Mouse (Mus musculus) adrenal gland, postnatal 10 days (tissue): ENCODE results near the gene Got1. TPM values are rescaled to one million over a fixed set of nuclear protein-coding genes. Genes with fewer than 3 reads are reported as not detected.
"Not testable (repeated sequence)": the region's sequence is repeated elsewhere in the genome, so short reads cannot be mapped to it uniquely, and the experiment has no call there.

Source experiments
- DNase-seq: peaks from one replicate; pipeline ENCODE4 v3.0.0; 2021; ENCODE audit warnings: mixed read lengths
- total RNA-seq, 2 experiments: library from RNA; stranded (reverse); gene quantifications; 2 replicates each; pipeline ENCODE4 v1.2.3; 2021

Gene Got1
- total RNA-seq, 2 experiments from 2014 or later, result 83.4 to 147 TPM

- DNase-seq, result peak; percentile 24
Measured at GRCm38 (mm10) chr19:43521996-43522395, 2.4 kb downstream of the Got1 start.

- no peak for DNase-seq
Measured at GRCm38 (mm10) chr19:43521362-43521761, 3.0 kb downstream of the Got1 start.

- DNase-seq, result no peak
Measured at GRCm38 (mm10) chr19:43520402-43520801, 4.0 kb downstream of the Got1 start.

- DNase-seq, result no peak
Measured at GRCm38 (mm10) chr19:43519226-43519625, 5.2 kb downstream of the Got1 start.

DNA sequence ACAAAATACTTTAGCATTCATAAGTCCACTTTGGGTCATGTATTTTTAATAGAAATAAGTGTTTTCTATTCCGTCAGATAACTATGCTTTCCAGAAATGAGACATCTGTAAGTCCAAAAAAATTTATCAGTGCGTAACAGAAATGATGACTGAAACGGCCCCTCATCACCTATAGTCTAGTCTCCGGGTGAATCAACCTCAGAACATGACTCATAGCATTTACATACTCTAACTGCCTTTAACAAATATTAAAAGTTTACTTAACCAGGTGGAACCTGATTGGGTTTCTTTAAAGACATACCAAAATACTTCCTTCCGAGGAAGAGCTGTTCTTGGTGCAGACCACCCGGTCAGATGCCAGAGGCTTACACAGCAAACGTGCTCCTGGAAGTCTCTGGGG is 6.1 kb downstream of the Got1 start:
- DNase-seq, result no peak

DNA sequence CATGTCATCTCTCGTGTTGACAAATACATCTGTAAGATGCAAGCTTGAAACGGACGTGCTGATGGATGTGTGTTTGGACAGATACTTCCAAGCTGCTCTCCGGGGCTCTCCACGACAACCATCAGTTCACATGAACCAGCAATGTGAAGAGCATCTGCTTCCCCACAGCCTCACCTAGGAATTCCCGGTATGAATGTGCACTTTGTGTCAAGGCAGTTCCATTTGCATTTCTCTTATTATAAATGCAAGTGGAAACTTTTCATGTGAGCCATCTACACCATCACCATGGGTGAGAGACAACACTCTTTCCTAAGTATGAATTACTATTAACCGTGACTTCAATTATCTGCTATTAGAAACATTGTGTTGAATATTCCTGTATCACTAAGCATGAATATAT is 6.6 kb downstream of the Got1 start:
- no peak for DNase-seq

DNA sequence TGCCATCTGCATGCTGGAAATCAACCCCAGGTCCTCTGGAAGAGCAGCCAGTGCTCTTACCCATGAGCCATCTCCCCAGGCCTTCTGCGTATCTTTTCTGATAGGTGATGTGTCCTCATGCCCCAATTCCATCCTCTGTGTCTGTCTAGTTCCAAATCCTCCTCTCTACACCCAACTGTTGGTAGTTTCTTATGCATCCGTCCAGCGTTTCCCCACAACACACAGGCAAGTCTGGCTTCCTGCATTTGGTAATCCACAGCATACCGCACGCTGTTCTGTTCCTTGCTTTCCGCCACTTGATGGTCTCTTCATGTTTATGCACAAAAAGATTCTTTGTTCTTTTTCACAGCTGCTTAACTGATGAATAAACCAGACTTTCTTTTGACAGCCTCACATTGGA is 7.1 kb downstream of the Got1 start:
- no peak for DNase-seq

DNA sequence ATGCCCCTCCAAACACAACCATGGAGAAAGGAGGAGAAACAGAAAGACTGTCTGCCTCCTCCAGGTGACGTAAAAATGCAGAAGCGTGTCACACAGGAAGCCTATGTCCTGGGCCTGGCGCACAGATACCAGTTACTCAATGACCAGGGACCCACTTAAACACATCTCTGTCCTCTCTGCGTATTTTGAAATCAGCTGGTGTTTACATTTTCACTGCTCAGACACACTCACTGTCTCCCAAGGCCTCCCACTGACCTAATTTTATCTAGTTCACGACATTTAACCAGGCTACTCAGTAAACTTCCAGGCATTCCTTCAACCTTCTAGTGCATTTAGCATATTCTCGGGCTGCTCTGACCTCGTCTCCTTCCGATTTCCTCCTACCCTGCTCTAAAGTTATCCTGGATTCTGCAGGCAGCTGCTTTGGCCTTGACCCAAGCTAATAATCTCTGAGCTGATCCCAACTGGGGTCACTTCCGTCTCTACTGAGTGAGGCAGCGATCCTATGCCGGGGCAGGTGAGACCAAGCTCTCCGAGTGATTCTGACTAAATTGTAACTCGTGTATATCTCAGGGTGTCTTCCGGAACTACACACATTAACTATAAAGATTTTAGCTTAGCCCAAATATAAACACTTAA is 7.9 kb downstream of the Got1 start:
- DNase-seq, result no peak

- no peak for DNase-seq
Measured at GRCm38 (mm10) chr19:43515668-43516396, 8.6 kb downstream of the Got1 start.

DNA sequence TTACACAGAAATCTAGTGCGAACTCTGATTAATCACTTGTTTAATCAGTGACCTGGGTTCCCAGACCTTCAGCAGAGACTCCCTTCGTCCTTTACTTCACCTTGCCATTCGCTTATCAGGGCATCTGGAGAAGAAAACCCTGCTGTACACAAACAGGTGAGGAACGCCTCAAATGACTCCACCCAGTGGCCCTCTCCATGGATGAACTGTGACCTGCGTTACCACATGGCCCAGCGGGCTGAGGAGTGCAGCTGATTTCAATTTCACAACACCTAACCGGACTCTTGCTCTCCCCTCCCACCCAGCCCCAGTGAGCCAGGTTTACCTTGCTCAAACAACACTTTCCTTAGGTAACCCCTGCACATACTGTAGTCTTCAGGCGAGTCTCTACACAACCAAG is 10.5 kb downstream of the Got1 start:
- DNase-seq, result no peak

DNA sequence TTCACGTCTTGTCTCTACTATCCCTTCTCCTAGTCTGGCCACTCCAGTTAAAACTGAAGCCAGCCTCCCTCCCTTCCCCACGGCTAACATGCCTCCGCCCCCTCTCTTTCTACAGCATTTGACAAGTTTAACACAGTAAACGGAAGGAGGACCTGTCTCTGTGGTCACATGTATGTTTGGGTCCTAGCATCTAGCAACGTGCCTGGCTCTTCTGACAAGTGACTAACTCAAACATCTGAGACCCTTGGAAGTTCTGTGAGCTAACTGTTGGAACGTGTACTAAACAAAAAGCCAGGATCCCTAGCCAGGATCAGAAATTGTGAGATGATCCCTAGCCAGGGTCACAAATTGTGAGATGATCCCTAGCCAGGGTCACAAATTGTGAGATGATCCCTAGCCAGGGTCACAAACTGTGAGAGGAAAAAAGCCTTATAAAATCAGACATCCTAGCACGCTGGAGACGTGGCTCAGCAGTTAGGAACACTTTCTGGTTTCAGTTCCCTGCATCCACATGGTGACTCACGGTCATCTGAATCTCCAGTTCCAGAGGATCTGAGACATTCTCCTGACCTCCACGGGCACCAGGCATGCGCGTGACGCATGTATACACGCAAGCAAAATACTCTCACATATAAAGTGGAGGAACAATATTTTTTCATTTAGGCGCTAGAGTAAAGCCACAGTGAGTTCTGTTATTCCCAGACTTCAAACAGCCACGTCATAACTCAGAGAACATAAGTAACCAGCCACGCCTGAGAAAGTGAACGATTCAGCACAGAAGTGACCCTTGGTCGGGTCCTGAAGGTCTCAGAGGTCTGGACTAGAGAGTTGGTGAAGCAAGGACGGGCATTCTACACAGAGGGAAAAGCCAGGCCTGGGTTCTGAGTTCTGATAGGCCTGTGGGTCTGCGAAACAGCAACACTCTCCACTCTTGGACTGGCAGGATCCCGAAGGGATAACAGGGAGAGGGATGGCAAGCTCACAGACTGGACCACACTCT is 12.5 kb downstream of the Got1 start:
- DNase-seq, result peak; percentile 38

GRCm38 (mm10) chr19:43510436-43511220 is 13.8 kb downstream of the Got1 start:
- no peak for DNase-seq

DNA sequence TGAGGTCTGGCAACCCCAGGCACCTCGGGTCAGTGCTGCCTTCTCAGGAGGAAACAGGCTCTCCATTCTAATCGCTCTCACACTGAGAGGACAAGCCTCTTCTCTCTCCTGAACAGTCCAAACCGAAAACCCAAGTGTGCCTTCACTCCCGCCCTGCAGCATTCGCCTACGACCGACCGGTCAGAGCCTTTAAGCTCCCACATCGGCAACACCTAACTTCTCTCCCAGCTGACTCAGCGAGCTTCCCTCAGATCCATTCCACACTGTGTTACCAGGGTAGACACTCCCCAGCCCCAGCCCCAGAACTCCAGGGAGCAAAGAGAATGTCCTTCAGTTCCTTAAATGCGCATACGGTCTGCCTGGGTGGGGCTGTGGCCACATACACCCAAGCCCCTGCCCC is 19.0 kb downstream of the Got1 start:
- DNase-seq, result no peak

DNA sequence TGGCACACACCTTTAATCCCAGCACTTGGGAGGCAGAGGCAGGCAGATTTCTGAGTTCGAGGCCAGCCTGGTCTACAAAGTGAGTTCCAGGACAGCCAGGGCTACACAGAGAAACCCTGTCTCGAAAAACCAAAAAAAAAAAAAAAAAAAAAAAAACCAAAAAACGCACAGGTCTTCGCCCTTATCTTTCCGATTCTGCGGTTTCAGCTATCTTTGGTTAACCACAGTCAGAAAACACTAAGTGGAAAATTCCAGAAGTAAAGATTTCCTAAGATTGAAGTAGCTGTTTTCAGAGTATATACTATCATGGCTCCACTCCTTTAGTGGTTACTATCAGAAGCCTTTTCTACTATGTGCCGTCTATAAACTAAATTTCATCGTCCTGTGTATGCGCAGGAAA is 20.8 kb downstream of the Got1 start:
- not testable (repeated sequence) for DNase-seq

- DNase-seq, result no peak
Measured at GRCm38 (mm10) chr19:43502630-43503029, 21.8 kb downstream of the Got1 start.

GRCm38 (mm10) chr19:43498874-43499273 is 25.5 kb downstream of the Got1 start:
- DNase-seq, result no peak

DNA sequence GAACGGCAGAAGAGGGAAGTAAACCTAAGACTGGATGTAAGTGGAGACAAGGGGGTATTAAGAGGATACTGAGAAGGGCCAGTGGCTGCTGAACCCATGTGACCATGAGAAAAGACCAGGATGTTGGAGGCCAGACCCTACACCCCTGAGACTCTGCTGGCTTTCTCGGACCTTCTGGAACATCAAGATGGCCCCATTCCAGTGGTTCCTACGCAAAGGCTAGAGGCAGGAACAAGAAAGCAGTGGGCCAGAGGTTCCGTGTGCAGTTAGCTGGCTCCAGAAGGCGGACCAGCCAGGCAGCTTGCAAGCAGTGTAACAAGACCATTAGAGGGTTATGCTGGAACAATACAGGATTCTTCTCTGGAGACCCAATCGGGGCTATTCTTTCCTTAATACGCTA is 27.0 kb downstream of the Got1 start:
- DNase-seq, result no peak

DNA sequence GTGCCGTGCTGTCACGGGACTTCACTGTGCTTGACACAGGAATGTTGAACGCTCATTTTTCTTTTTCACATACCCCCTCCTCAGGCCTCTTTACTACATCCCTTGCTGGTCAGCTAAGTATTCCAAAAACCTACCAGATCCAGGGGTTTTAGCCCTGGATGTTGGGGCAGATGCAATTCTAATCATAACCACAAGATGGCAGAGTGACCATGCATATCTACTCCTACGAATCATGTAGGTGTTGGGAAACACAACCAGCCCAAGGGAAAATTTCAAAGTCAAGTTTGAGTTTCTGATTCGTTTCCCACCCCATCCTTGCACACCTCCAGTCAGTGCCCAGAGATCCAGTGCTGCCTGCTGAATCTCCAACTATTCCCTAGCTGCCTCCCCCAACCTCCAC is 28.6 kb downstream of the Got1 start:
- peak; percentile 62 for DNase-seq

GRCm38 (mm10) chr19:43494914-43495313 is 29.5 kb downstream of the Got1 start:
- no peak for DNase-seq

- no peak for DNase-seq
Measured at GRCm38 (mm10) chr19:43493878-43494277, 30.5 kb downstream of the Got1 start.

DNA sequence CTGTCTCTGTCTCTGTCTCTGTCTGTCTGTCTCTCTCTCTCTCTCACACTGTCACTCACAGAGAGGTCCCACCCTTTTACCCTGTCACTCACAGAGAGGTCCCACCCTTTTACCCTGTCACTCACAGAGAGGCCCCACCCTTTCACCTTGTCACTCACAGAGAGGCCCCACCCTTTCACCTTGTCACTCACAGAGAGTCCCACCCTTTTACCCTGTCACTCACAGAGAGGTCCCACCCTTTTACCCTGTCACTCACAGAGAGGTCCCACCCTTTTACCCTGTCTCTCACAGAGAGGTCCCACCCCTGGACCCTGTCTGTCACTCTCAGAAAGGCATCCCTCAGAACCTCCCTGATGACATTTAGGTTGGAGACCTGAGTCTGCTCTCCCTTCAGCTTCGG is 31.1 kb downstream of the Got1 start:
- not testable (repeated sequence) for DNase-seq

DNA sequence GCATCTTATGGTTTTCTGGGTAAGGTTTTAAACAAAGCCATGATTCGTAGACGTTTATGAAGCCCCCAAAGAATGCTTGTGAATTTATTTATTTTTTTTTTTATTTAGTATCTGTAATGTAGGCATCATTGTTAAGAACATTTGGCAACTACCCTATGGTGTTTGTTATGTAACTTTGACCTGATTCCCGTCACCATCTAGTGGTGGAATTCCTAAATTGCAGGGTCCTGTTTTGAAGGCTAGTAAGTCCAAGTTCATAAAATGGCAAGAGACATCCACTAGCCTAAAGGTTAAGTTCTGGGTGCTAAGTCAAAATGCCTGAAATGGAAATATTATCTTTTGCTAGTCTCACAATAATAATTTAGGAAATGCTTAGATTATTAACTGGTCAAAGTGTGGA is 37.0 kb downstream of the Got1 start:
- peak; percentile 54 for DNase-seq
